Mouse (Mus musculus): ENCODE data around the gene Fsd2.

GRCm38 (mm10) chr7:81573821-81574220 lies 7.1 kb upstream of the Fsd2 start:
- TF ChIP-seq CTCF (IDR thresholded peaks at IDR 0.05; ENCODE audit: insufficient read depth, low read length) (no peak), POLR2A (IDR thresholded peaks at IDR 0.05; ENCODE audit: borderline replicate concordance, extremely low read depth, low read depth, low read length) (no peak)

Measured in lung, adult 2 months (tissue).